ENCODE assay signal across 24 mouse cellular contexts in genomic region chr6:92904491-92904890, GRCm38 (mm10). TPM values are rescaled to one million over a fixed set of nuclear protein-coding genes. Genes with fewer than 3 reads are reported as not detected.
DNase-seq lines count a peak whose midpoint lies in the region; ATAC-seq and TF ChIP-seq lines count a peak whose summit lies in the region.
"Had no signal": no experiment of that assay in that cellular context is flagged by ENCODE, and none has a peak within 500 bp of the region (broad histone marks: within the 10 kb centered on the region; RNA-seq: fewer than 3 reads in every experiment).

No protein-coding gene starts in this region.

- no peaks in the 10 kb centered on the region for H3K9me3 ChIP-seq in kidney, embryonic 14.5 days (ENCODE audit: control insufficient read depth, low read length)
- H3K9me3 ChIP-seq in limb, embryonic 14.5 days (ENCODE audit: control insufficient read depth, low read length): no peaks in the 10 kb centered on the region
- H3K9me3 ChIP-seq in limb, embryonic 10.5 days (replicated peaks): no peaks in the 10 kb centered on the region
- H3K9me3 ChIP-seq: embryonic facial prominence, embryonic 13.5 days; forebrain, embryonic 10.5 days; heart, embryonic 12.5 days; hindbrain, embryonic 10.5 days had no signal

- H3K27ac ChIP-seq in kidney, embryonic 14.5 days (ENCODE audit: low read depth, low read length): peak overlapping the region; percentile 9; the same call in 1 of the 2 replicates
- H3K27ac ChIP-seq in limb, embryonic 14.5 days (replicated peaks; ENCODE audit: low read depth, low read length): no peak overlapping the region
- no peak overlapping the region for H3K27ac ChIP-seq in limb, embryonic 10.5 days
- H3K27ac ChIP-seq: embryonic facial prominence, embryonic 13.5 days; forebrain, embryonic 10.5 days; heart, adult 2 months; hindbrain, embryonic 10.5 days; hindbrain, embryonic 14.5 days had no signal

- DNase-seq in kidney, adult 11 months: no peak
- DNase-seq in limb, embryonic 14.5 days (ENCODE audit: low spot score): peak; percentile 36
- DNase-seq in limb, embryonic 10.5 days (ENCODE audit: low spot score): no peak
- DNase-seq in 3T3-L1 (ENCODE audit: low read depth, low spot score) (peak; percentile 58), NIH3T3 (ENCODE audit: low read depth) (peak; percentile 17)
- DNase-seq in layer of hippocampus, postnatal 25 days (ENCODE audit: extremely low spot score in 1 of 2, low spot score in 1 of 2): no peak
- DNase-seq in heart, adult 8-10 months (ENCODE audit: low spot score): no peak
- DNase-seq: adrenal gland, postnatal 14 days; cerebellum, adult 11-12 months; cerebellum, adult 9-10 months; cerebellum, postnatal 25 days; gastrocnemius, postnatal 10 days; heart, adult 2 months had no signal

- H3K27me3 ChIP-seq in kidney, embryonic 14.5 days (ENCODE audit: control insufficient read depth, insufficient read depth, low read length): no peaks in the 10 kb centered on the region
- no peaks in the 10 kb centered on the region for H3K27me3 ChIP-seq in limb, embryonic 14.5 days (ENCODE audit: control insufficient read depth, insufficient read depth, low read length)
- H3K27me3 ChIP-seq in limb, embryonic 10.5 days (ENCODE audit: low read depth, poor library complexity, severe bottlenecking): no peaks in the 10 kb centered on the region
- H3K27me3 ChIP-seq: embryonic facial prominence, embryonic 13.5 days; heart, embryonic 12.5 days had no signal

- peaks cover 77% of the 10 kb centered on the region for H3K36me3 ChIP-seq in kidney, embryonic 14.5 days (ENCODE audit: control insufficient read depth, insufficient read depth, low read length)
- peaks cover 55% of the 10 kb centered on the region for H3K36me3 ChIP-seq in limb, embryonic 14.5 days (ENCODE audit: control insufficient read depth, insufficient read depth, low read length)
- peaks cover 11% of the 10 kb centered on the region for H3K36me3 ChIP-seq in limb, embryonic 10.5 days

- TF ChIP-seq POLR2A in limb, embryonic 14.5 days (IDR thresholded peaks at IDR 0.05; ENCODE audit: borderline replicate concordance, extremely low read depth, insufficient read depth, insufficient read length): no peak

- WGBS in kidney, embryonic 14.5 days: 36% methylated on average over 2 of the region's 2 CpGs
- 57% methylated on average over 2 of the region's 2 CpGs for WGBS in limb, embryonic 14.5 days
- 69% methylated on average over 2 of the region's 2 CpGs for WGBS in limb, embryonic 10.5 days

- H3K4me1 ChIP-seq in kidney, embryonic 14.5 days (ENCODE audit: control insufficient read depth, insufficient read depth, low read length): 0 out of 2 replicates have a peak, but pooled peaks cover 5% of the 10 kb centered on the region
- 0 out of 2 replicates have a peak, but pooled peaks cover 3% of the 10 kb centered on the region for H3K4me1 ChIP-seq in limb, embryonic 14.5 days (ENCODE audit: control insufficient read depth, insufficient read depth, low read length)
- H3K4me1 ChIP-seq in limb, embryonic 10.5 days: peaks cover 8% of the 10 kb centered on the region

- H3K4me2 ChIP-seq in kidney, embryonic 14.5 days (replicated peaks; ENCODE audit: low read depth, low read length): no peak overlapping the region
- no peak overlapping the region for H3K4me2 ChIP-seq in limb, embryonic 14.5 days (replicated peaks; ENCODE audit: low read depth, low read length, severe bottlenecking)
- H3K4me2 ChIP-seq: embryonic facial prominence, embryonic 13.5 days; heart, embryonic 12.5 days; hindbrain, embryonic 14.5 days had no signal

- H3K4me3 ChIP-seq in kidney, embryonic 14.5 days (ENCODE audit: low read length): no peak overlapping the region
- no peak overlapping the region for H3K4me3 ChIP-seq in limb, embryonic 14.5 days (replicated peaks; ENCODE audit: low read length)
- no peak overlapping the region for H3K4me3 ChIP-seq in limb, embryonic 10.5 days
- H3K4me3 ChIP-seq: embryonic facial prominence, embryonic 13.5 days; erythroblast, embryonic 14.5 days; forebrain, embryonic 10.5 days; heart, adult 2 months; heart, embryonic 12.5 days; hindbrain, embryonic 10.5 days had no signal

- H3K9ac ChIP-seq in kidney, embryonic 14.5 days (ENCODE audit: low read depth, low read length): no peak overlapping the region
- no peak overlapping the region for H3K9ac ChIP-seq in limb, embryonic 14.5 days (ENCODE audit: low read depth, low read length, severe bottlenecking)
- H3K9ac ChIP-seq: embryonic facial prominence, embryonic 13.5 days; heart, embryonic 12.5 days; hindbrain, embryonic 14.5 days had no signal

- no peak for ATAC-seq in kidney, embryonic 14.5 days (ENCODE audit: low FRiP score, low TSS enrichment)
- ATAC-seq in limb, embryonic 14.5 days (ENCODE audit: low FRiP score, low read depth): no peak
- ATAC-seq: activated CD4-positive, CD25-positive, alpha-beta regulatory T cell, adult 4 months; forebrain, embryonic 14.5 days had no signal

RNA-seq across cellular contexts. Expression of gene Gm15737, which starts 35.3 kb away (rescaled TPM):
- polyA plus RNA-seq in kidney, embryonic 14.5 days (2014; fragmentation: Nextera tagmentation; extraction: Ambion mirVana): 0.26 and 0.27 TPM in 2 replicates
- polyA plus RNA-seq in limb, embryonic 14.5 days (2012; rRNA removed): 0.01 TPM in 1 of 2 replicates, not detected in the other
- polyA plus RNA-seq in limb, embryonic 14.5 days (2014; fragmentation: Nextera tagmentation; extraction: Ambion mirVana): 0.08 and 0.10 TPM in 2 replicates
- not detected in 2 replicates for polyA plus RNA-seq in limb, embryonic 10.5 days (2016; fragmentation: Nextera tagmentation; extraction: Ambion mirVana)
- total RNA-seq in layer of hippocampus, postnatal 25 days (2021): not detected
- total RNA-seq in heart, adult 8-10 months (2022): under 1 TPM; 0.20 to 0.72 (median 0.27) TPM
- total RNA-seq: adrenal gland, adult 18-20 months; adrenal gland, postnatal 14 days had no signal
- polyA plus RNA-seq: activated CD4-positive, CD25-positive, alpha-beta regulatory T cell, adult 4 months; cortical plate, adult 2 months; embryonic facial prominence, embryonic 13.5 days; erythroblast, embryonic 14.5 days; forebrain, embryonic 14.5 days had no signal

RNA-seq across cellular contexts. Expression of gene Adamts9, which starts 38.8 kb away (rescaled TPM):
- 19.9 and 20.7 TPM in 2 replicates for polyA plus RNA-seq in kidney, embryonic 14.5 days (2014; fragmentation: Nextera tagmentation; extraction: Ambion mirVana)
- 21.2 and 23.0 TPM in 2 replicates for polyA plus RNA-seq in limb, embryonic 14.5 days (2012; rRNA removed)
- 8.9 and 10.6 TPM in 2 replicates for polyA plus RNA-seq in limb, embryonic 14.5 days (2014; fragmentation: Nextera tagmentation; extraction: Ambion mirVana)
- 2.5 and 3.0 TPM in 2 replicates for polyA plus RNA-seq in limb, embryonic 10.5 days (2016; fragmentation: Nextera tagmentation; extraction: Ambion mirVana)
- 1 to 10 TPM; 6.9 to 7.7 TPM for total RNA-seq in layer of hippocampus, postnatal 25 days (2021)
- total RNA-seq in heart, adult 8-10 months (2022): 10 to 100 TPM in 3 of 4 experiments, 1 to 10 TPM in 1; 5.9 to 12.6 (median 11.5) TPM
- polyA plus RNA-seq: erythroblast, embryonic 14.5 days had no signal

Comparison
In these comparisons a context has a peak if more than half of its experiments do, and no peak if none do; other contexts are left out.
1. DNase-seq: peak in limb, embryonic 14.5 days (single experiment), 3T3-L1 (single experiment) and NIH3T3 (single experiment); none in kidney, adult 11 months (single experiment), limb, embryonic 10.5 days (single experiment), layer of hippocampus, postnatal 25 days (0 of 2) and heart, adult 8-10 months (single experiment).